Mouse (Mus musculus): ENCODE results near the gene Izumo1. TPM values are rescaled to one million over a fixed set of nuclear protein-coding genes. Genes with fewer than 3 reads are reported as not detected.

Gene Izumo1
- total RNA-seq, 2 experiments from 2014 or later: 0.56 to 0.60 TPM

Other genes starting within 250 kb of the Izumo1 start
- 100 to 1,000 TPM; 203 to 223 TPM for gene Snrnp70, start 226.1 kb upstream of the Izumo1 start, total RNA-seq (2021)
- under 1 TPM; 0.43 to 0.59 TPM for gene Kcna7, start 216.2 kb upstream of the Izumo1 start, total RNA-seq (2021)
- under 1 TPM; 0.17 to 0.43 TPM for gene Ntf5, start 208.1 kb upstream of the Izumo1 start, total RNA-seq (2021)
- gene Lhb, start 201.0 kb upstream of the Izumo1 start, total RNA-seq (2021): not detected
- gene Gys1, start 187.0 kb upstream of the Izumo1 start, total RNA-seq (2021): 10 to 100 TPM; 82.7 to 90.3 TPM
- 10 to 100 TPM; 38.7 to 39.3 TPM for gene Ruvbl2, start 183.7 kb upstream of the Izumo1 start, total RNA-seq (2021)
- gene Ftl1, start 161.9 kb upstream of the Izumo1 start, total RNA-seq (2021): 100 to 1,000 TPM; 302 to 316 TPM
- gene Bax, start 154.9 kb upstream of the Izumo1 start, total RNA-seq (2021): 10 to 100 TPM; 48.6 to 50.7 TPM
- gene Tulp2, start 139.9 kb upstream of the Izumo1 start, total RNA-seq (2021): 1 to 10 TPM in 1 of 2 experiments, not detected in 1; 1.1 TPM
- 1 to 10 TPM; 2.0 to 2.1 TPM for gene Gm45808, start 135.0 kb upstream of the Izumo1 start, total RNA-seq (2021)
- gene Dhdh, start 133.0 kb upstream of the Izumo1 start, total RNA-seq (2021): 1 to 10 TPM; 3.5 to 4.7 TPM
- gene Nucb1, start 111.4 kb upstream of the Izumo1 start, total RNA-seq (2021): 100 to 1,000 TPM; 121 to 131 TPM
- 10 to 100 TPM; 40.7 to 42.1 TPM for gene Ppp1r15a, start 95.5 kb upstream of the Izumo1 start, total RNA-seq (2021)
- gene Plekha4, start 95.5 kb upstream of the Izumo1 start, total RNA-seq (2021): 1 to 10 TPM; 3.6 to 4.0 TPM
- gene Hsd17b14, start 66.9 kb upstream of the Izumo1 start, total RNA-seq (2021): under 1 TPM in 1 of 2 experiments, not detected in 1; 0.20 TPM
- 10 to 100 TPM; 56.1 to 64.7 TPM for gene Bcat2, start 51.7 kb upstream of the Izumo1 start, total RNA-seq (2021)
- gene Fgf21, start 6.3 kb upstream of the Izumo1 start, total RNA-seq (2021): not detected
- gene Fut1, start 4.5 kb upstream of the Izumo1 start, total RNA-seq (2021): not detected
- 10 to 100 TPM; 50.0 to 50.5 TPM for gene Rasip1, start 5.7 kb downstream of the Izumo1 start, total RNA-seq (2021)
- gene Mamstr, start 18.2 kb downstream of the Izumo1 start, total RNA-seq (2021): 10 to 100 TPM in 1 of 2 experiments, 1 to 10 TPM in 1; 8.8 to 11.7 TPM
- not detected for gene Fut2, start 44.6 kb downstream of the Izumo1 start, total RNA-seq (2021)
- not detected for gene Ntn5, start 62.2 kb downstream of the Izumo1 start, total RNA-seq (2021)
- under 1 TPM; 0.14 to 0.18 TPM for gene Sec1, start 72.6 kb downstream of the Izumo1 start, total RNA-seq (2021)
- gene Car11, start 78.0 kb downstream of the Izumo1 start, total RNA-seq (2021): 1 to 10 TPM; 4.5 to 5.0 TPM
- 10 to 100 TPM; 22.6 to 25.1 TPM for gene Dbp, start 83.3 kb downstream of the Izumo1 start, total RNA-seq (2021)
- 100 to 1,000 TPM; 787 to 798 TPM for gene Rpl18, start 93.6 kb downstream of the Izumo1 start, total RNA-seq (2021)
- 10 to 100 TPM; 14.2 to 16.7 TPM for gene Sphk2, start 96.2 kb downstream of the Izumo1 start, total RNA-seq (2021)
- gene Fam83e, start 99.4 kb downstream of the Izumo1 start, total RNA-seq (2021): under 1 TPM; 0.38 to 0.43 TPM
- not detected for gene Spaca4, start 104.0 kb downstream of the Izumo1 start, total RNA-seq (2021)
- gene Lmtk3, start 161.9 kb downstream of the Izumo1 start, total RNA-seq (2021): under 1 TPM; 0.10 to 0.16 TPM
- gene Sult2b1, start 162.9 kb downstream of the Izumo1 start, total RNA-seq (2021): not detected
- 100 to 1,000 TPM; 105 to 107 TPM for gene Cyth2, start 192.8 kb downstream of the Izumo1 start, total RNA-seq (2021)
- under 1 TPM; 0.34 to 0.38 TPM for gene Kcnj14, start 203.0 kb downstream of the Izumo1 start, total RNA-seq (2021)
- gene Grwd1, start 209.1 kb downstream of the Izumo1 start, total RNA-seq (2021): 10 to 100 TPM; 19.3 to 19.9 TPM